Mouse (Mus musculus) CD4-positive naive resting alpha-beta T cell, adult 76 days (primary cell): ENCODE data around the gene Grm3. TPM values are rescaled to one million over a fixed set of nuclear protein-coding genes. Genes with fewer than 3 reads are reported as not detected.

ENCODE experiments used
- total RNA-seq: library from RNA; stranded (reverse); gene quantifications from one replicate; pipeline ENCODE4 v1.2.4, GENCODE M21; 2023

The Grm3 gene
- not detected for total RNA-seq

GRCm38 (mm10) chr5:9724956-9725600 lies at the start of gene Grm3:
TSS of gene Grm3 (minus strand) at chr5:9725170.

